Mouse (Mus musculus) liver, embryonic 14.5 days (tissue): Measurements from ENCODE around the gene Ccdc96. TPM values are rescaled to one million over a fixed set of nuclear protein-coding genes. Genes with fewer than 3 reads are reported as not detected.

ENCODE experiments used
- ATAC-seq: fragments of 200-750 bp; cut with Nextera tagmentation; 2 replicates; pipeline ENCODE4 v1.8.0; 2017; ENCODE audit warnings: moderate number of reproducible peaks, mild to moderate bottlenecking, moderate library complexity; ENCODE audit not compliant: insufficient read depth
- DNase-seq, 3 experiments: peaks; one replicate each; pipeline ENCODE4 v3.0.0-alpha.2; 2012 to 2013; ENCODE audit warnings: low read depth in 3 of 3, low spot score in 3 of 3
- H3K27ac ChIP-seq: fragments of 300-500 bp; sonication (generic); 2 replicates; pipeline ENCODE4 v1.5.1; 2014; ENCODE audit warnings: moderate library complexity, mild to moderate bottlenecking, control low read depth, inconsistent platforms
- H3K27me3 ChIP-seq: fragments of 300-500 bp; sonication (generic); 2 replicates; pipeline ENCODE4 v1.6.1; 2014; ENCODE audit warnings: mild to moderate bottlenecking, low read length, moderate library complexity; ENCODE audit not compliant: control insufficient read depth, insufficient read depth
- H3K36me3 ChIP-seq: fragments of 300-500 bp; sonication (generic); replicated peaks from 2 replicates; pipeline ENCODE4 v1.6.1; 2014; ENCODE audit warnings: low read depth; ENCODE audit not compliant: control insufficient read depth, insufficient read depth
- H3K4me1 ChIP-seq, 2 experiments: fragments of 200-500 bp in 1 of 2; fragments of 300-500 bp in 1 of 2; sonication (generic) in 1 of 2; replicated peaks; 2 replicates each; pipeline ENCODE4 v1.6.1; 2012 to 2014; ENCODE audit warnings: antibody characterized with exemption in 1 of 2, inconsistent platforms in 1 of 2, low read length in 1 of 2; ENCODE audit not compliant: control insufficient read depth in 2 of 2, insufficient read depth in 2 of 2
- H3K4me2 ChIP-seq: fragments of 300-500 bp; sonication (generic); 2 replicates; pipeline ENCODE4 v1.6.1; 2014; ENCODE audit warnings: low read depth, mild to moderate bottlenecking, control low read depth, moderate library complexity
- H3K4me3 ChIP-seq, 2 experiments: fragments of 200-500 bp in 1 of 2; fragments of 300-500 bp in 1 of 2; sonication (generic) in 1 of 2; 2 replicates each; pipeline ENCODE4 v1.5.1; 2012 to 2014; ENCODE audit warnings: low read depth in 2 of 2, low read length in 2 of 2, mild to moderate bottlenecking in 2 of 2, control low read depth in 1 of 2, inconsistent platforms in 1 of 2, moderate library complexity in 1 of 2; ENCODE audit not compliant: insufficient read depth in 1 of 2
- H3K9ac ChIP-seq: fragments of 300-500 bp; sonication (generic); replicated peaks from 2 replicates; pipeline ENCODE4 v1.6.1; 2014; ENCODE audit warnings: mild to moderate bottlenecking, control low read depth, moderate library complexity
- H3K9me3 ChIP-seq: fragments of 300-500 bp; sonication (generic); 2 replicates; pipeline ENCODE4 v1.6.1; 2016; ENCODE audit warnings: low read length, mixed read lengths; ENCODE audit not compliant: control insufficient read depth
- CTCF ChIP-seq: IDR thresholded peaks from 2 replicates; pipeline ENCODE4 v1.5.1; 2016; ENCODE audit warnings: antibody characterized with exemption, low read depth, control low read depth
- EP300 ChIP-seq: IDR thresholded peaks from 2 replicates; pipeline ENCODE4 v1.6.1; 2016; ENCODE audit warnings: antibody characterized with exemption, low read depth
- WGBS: fragments of 180-500 bp; shearing (Covaris S2); extraction: QIAGEN DNeasy Blood & Tissue Kit; methylation state at CpG from one replicate; pipeline ENCODE4 v1.1.7; 2014; ENCODE audit not compliant: insufficient replicate concordance; 5-methylcytosine and 5-hydroxymethylcytosine counted together
- polyA plus RNA-seq, 2 experiments: library from polyadenylated mRNA; depleted of rRNA in 1 of 2; stranded (reverse) in 1 of 2; unstranded in 1 of 2; fragments of >200 nt; fragmentation: Nextera tagmentation in 1 of 2; extraction: Ambion mirVana in 1 of 2; gene quantifications; 2 replicates each; pipeline versions ENCODE4 v1.2.1 to v1.2.3; 2012 to 2014

Ccdc96 gene
- polyA plus RNA-seq (2012; rRNA removed) = 0.10 and 0.11 TPM in 2 replicates
- 0.11 and 0.18 TPM in 2 replicates for polyA plus RNA-seq (2014; fragmentation: Nextera tagmentation; extraction: Ambion mirVana)

DNA sequence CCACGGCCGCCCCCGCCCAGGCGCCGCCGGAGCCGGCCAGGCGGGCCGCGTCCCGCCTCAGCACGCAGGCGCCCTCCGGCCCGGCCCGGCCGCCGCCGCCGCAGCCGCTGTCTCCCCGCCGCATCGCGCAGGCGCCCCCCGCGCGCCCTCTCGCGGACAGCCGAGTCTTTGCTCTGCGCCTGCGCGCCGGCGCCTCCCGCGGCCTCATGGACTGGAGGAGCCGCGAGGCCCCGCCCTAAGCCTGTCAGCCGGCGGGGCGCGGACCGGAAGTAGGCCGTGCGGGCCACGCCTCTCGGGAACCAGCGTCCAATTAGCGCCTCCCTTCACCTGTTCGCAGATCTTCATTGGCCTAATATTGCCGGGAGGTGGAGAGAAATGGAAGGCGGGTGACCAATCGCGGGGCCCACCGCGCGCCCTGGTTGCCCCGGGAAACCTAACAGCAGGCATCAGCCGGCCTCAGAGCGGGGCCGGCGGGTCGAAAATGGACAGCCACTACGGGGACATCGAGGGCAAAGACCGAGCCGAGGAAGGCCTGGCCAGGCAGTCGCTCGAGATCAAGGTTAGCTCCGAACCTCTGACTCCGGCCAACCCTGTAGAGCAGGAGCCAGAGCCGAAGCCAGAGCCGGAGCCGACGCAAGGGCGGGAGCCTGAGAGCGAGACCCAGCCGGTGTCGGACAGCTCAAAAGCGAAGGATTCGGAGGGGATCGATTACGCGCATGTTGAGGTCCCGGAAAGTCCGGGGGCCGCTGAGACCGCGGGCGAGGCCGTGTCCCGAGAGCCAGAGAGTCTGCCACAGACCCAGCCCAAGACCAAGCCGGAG is at the start of gene Ccdc96, which contains the start of gene Tada2b:
Gene Ccdc96, plus strand, starts transcription at position 418 of the 820 bp plus-strand sequence.
Gene Tada2b, minus strand, starts transcription at position 115 of the 820 bp plus-strand sequence.
- TF ChIP-seq EP300 (no peak), CTCF (peak; percentile 50)
- peak within 1 kb of the TSS; percentile 38; the same call in 1 of the 2 replicates for H3K27ac ChIP-seq
- peak; percentile 97 to 98 (median 97) for DNase-seq
- peaks cover 14 to 20% of the 10 kb centered on the region in 2 experiments for H3K4me1 ChIP-seq
- H3K36me3 ChIP-seq = no peaks in the 10 kb centered on the region
- peak; percentile 98 for ATAC-seq
- H3K4me2 ChIP-seq = peak within 1 kb of the TSS; percentile 99
- under 1% methylated on average over 95 of the region's 97 CpGs for WGBS
- H3K27me3 ChIP-seq = peaks cover 17% of the 10 kb centered on the region
- H3K9me3 ChIP-seq = no peaks in the 10 kb centered on the region
- H3K4me3 ChIP-seq = peak within 1 kb of the TSS; percentile 82 to 87
- peak within 1 kb of the TSS; percentile 91 for H3K9ac ChIP-seq

DNA sequence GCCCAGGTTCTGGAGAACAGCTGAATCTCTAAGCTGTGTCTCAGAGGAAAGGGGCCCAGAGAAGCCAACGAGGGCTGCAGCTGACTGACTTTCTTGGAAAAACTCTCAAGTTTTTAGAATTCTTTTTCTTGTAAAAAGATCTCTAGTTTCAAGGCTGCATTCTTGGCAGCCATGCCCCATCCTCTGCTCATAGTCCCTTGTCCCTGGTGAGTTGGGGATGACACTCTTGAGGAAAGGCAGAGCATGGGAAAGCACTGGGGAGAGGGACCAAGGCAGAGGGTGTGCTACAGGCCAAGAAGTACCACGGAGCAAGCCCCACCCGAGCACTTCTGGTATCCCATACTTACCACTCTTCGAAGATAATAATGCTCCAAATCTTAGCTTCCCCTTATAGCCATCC is 47.5 kb upstream of the Ccdc96 start:
- Histone ChIP-seq H3K9me3 (no peaks in the 10 kb centered on the region), H3K4me1 (no peaks in the 10 kb centered on the region), H3K4me2 (no peak overlapping the region), H3K36me3 (no peaks in the 10 kb centered on the region), H3K27ac (no peak overlapping the region), H3K9ac (no peak overlapping the region), H3K27me3 (no peaks in the 10 kb centered on the region), H3K4me3 (no peak overlapping the region)
- DNase-seq (no peak), ATAC-seq (no peak)
- TF ChIP-seq EP300 (no peak), CTCF (no peak)
- 34% methylated on average over 4 of the region's 4 CpGs for WGBS

DNA sequence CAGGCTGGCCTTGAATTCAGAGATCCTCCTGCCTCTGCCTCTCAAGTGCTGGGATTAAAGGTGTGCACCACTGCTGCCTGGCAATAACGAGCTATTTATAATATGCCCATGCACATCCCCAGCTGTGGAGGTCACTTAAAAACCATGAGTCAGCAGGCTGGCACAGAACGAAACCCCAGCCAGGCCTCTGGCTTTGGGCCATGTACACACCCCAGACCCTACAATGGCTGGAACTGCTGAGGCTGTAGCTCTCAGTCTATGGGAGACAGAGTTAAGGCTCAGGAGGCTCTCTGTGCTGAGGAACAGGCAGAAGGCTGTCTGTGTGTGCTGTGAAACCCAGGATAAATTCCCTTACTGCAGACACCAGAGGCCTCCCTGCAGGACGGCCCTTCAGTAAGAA is 43.6 kb upstream of the Ccdc96 start:
- no peak overlapping the region for H3K4me3 ChIP-seq
- ATAC-seq = no peak
- H3K27ac ChIP-seq = no peak overlapping the region
- no peaks in the 10 kb centered on the region for H3K9me3 ChIP-seq
- peaks cover 5% of the 10 kb centered on the region for H3K27me3 ChIP-seq
- WGBS = 53% methylated on average over 3 of the region's 3 CpGs
- TF ChIP-seq EP300 (no peak), CTCF (no peak)
- H3K9ac ChIP-seq = no peak overlapping the region
- no peaks in the 10 kb centered on the region for H3K4me1 ChIP-seq
- H3K4me2 ChIP-seq = no peak overlapping the region
- no peaks in the 10 kb centered on the region for H3K36me3 ChIP-seq
- no peak for DNase-seq

DNA sequence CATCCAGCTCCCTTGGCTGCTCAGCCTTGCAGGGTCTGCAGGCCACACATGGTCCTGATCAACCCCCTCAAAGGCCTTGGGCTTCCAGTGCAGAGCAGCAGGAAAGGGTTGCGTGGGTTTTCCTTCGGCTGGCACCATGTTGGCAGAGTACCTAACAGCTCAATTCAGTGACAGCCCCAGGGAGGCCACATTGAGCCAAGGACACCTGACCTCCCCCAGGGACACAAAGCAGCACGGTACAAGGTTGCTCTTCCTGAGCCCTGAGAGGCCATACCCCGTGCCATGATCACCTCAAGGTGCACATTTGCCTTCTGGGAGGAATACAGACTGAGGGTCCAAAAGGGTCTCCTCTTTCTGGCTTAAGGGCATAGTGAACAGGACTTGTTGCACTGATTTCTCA is 39.8 kb upstream of the Ccdc96 start:
- Histone ChIP-seq H3K4me3 (no peak overlapping the region), H3K27ac (no peak overlapping the region), H3K4me2 (no peak overlapping the region), H3K9ac (no peak overlapping the region), H3K27me3 (peaks cover 5% of the 10 kb centered on the region), H3K36me3 (no peaks in the 10 kb centered on the region), H3K4me1 (no peaks in the 10 kb centered on the region), H3K9me3 (no peaks in the 10 kb centered on the region)
- TF ChIP-seq EP300 = no peak
- TF ChIP-seq CTCF = no peak
- DNase-seq (no peak), ATAC-seq (no peak)
- WGBS = 37% methylated on average over 4 of the region's 4 CpGs

DNA sequence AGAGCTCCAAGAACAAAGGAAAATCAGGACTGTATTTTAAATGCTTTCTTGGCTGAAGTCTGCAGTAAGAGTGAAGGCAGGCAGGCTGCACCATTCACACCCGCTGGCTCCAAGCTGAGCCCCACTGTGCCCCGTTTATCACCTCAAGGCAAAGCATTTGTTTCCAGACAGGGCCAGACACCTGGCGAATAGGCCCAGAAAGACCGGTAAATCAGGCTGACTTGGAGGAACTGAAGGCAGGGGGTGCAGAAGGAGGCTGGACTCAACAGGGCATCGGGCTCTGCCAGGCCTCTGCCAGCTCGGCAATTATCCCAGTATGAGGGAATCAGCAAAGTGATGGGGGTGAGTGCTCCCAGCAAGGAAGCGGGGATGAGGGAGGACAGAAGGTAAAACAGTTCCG is 39.4 kb upstream of the Ccdc96 start:
- peaks cover 5% of the 10 kb centered on the region for H3K27me3 ChIP-seq
- TF ChIP-seq CTCF = no peak
- H3K4me2 ChIP-seq = no peak overlapping the region
- H3K9me3 ChIP-seq = no peaks in the 10 kb centered on the region
- ATAC-seq (no peak), DNase-seq (no peak)
- H3K36me3 ChIP-seq = no peaks in the 10 kb centered on the region
- no peak overlapping the region for H3K9ac ChIP-seq
- no peak overlapping the region for H3K4me3 ChIP-seq
- H3K27ac ChIP-seq = no peak overlapping the region
- no peaks in the 10 kb centered on the region for H3K4me1 ChIP-seq
- 17% methylated on average over 8 of the region's 8 CpGs for WGBS
